Mouse (Mus musculus) lung, adult 10 weeks (tissue): ENCODE measurements around the gene Dok3. TPM values are rescaled to one million over a fixed set of nuclear protein-coding genes. Genes with fewer than 3 reads are reported as not detected.

ENCODE experiments used
- polyA plus RNA-seq: library from polyadenylated mRNA; stranded (reverse); fragments of 350-450 nt; fragmentation: Illumina TruSeq; extraction: RNeasy Lipid Tissue Mini Kit (QIAGEN cat#74804); gene quantifications from one replicate; pipeline ENCODE4 v1.2.3, GENCODE M21; 2014; ENCODE audit warnings: low read depth, low replicate concordance; ENCODE audit not compliant: insufficient read depth

Dok3 gene
- 17.2 TPM for polyA plus RNA-seq

DNA sequence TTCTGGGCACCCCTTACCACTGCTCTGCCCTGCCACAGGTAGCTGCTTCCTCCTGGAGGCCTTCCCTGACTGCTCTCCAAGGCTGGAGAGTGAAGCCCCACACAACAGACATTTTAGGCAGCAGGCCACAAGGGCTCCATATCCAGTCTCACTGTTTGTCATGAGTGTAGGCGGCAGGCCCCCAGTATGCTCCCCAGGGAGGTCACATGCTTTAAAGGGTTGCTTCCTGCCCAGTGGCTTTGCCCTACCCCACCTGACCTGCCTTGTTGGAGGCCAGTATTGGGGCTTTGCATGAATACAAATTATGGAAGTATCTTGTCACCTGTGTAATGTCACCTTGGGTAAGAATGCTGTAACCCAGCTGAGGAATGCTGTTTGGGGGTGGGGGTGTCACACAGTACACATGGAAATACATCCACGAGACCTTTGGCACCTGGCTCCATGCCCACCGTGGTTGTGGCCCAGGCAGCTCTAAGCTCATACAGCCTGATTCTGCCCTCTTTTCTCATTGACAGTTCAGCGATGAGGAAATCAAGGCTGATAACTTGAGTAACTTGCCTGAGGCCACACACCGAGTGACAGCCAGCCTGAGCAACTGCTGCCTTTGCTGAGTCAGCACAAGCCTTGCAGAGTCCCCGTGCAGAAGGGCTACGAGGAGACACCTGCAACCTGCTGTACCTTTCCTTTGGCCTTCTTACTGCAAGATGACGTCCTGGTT, at the start of gene Dok3:
Dok3 (minus strand) TSS at position 99 of the 718 bp plus-strand sequence.

DNA sequence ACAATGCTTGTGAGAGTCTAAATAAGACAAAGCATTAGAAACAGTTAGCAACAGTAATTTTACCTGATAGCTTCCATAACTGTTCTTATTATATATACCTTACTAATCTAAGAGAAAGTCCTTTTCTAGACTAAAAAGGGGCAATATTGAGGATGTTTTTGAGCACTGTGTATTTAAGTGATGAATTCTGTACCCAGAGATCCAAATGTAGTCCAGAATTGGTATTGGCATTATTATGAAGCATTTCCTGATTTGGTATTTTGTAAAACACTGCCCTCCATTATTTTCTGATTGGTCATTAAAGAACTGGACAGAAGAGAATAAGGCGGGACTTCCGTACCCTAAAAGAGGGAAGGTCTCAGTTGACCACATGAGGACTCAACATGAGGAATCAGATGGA, 44.3 kb upstream of the Dok3 start, which contains the start of gene Tmed9:
Tmed9 (plus strand) TSS at position 301 of the 400 bp plus-strand sequence.

DNA sequence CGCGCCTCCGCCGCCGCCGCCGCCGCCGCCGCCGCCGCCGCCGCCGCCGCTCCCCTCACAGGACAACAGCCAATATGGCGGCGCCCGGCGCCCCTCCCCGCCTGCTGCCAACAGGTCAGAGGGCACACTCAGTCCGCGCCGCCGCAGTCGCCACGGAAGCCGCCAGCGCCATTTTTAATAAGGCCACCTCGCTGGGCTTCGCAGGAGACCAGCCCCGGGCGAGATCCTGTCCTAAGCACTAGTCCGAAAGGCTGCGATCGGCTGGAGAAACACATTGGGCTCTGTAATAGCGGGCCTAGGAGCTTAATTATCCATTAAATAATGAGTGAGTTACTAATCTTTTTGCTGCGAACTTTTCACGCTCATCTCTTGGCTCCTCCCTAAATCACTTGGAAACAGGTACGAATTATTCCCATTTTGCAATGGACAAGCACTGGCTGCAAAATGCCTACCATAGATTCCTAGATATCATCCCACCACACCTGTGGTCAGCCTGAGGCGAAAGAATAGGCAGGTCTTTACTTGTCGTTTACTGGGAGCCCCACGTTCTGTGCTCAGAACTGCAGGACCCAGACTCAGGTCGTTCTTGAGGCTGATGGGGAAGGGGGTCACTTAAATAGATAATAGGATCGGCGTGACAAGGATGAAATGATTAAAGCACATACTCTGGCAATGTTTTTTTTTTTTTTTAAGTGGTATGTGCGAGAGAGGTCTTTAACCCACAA, 42.1 kb upstream of the Dok3 start, which contains the start of gene Fam193b:
Fam193b (minus strand) TSS at position 94 of the 725 bp plus-strand sequence.

DNA sequence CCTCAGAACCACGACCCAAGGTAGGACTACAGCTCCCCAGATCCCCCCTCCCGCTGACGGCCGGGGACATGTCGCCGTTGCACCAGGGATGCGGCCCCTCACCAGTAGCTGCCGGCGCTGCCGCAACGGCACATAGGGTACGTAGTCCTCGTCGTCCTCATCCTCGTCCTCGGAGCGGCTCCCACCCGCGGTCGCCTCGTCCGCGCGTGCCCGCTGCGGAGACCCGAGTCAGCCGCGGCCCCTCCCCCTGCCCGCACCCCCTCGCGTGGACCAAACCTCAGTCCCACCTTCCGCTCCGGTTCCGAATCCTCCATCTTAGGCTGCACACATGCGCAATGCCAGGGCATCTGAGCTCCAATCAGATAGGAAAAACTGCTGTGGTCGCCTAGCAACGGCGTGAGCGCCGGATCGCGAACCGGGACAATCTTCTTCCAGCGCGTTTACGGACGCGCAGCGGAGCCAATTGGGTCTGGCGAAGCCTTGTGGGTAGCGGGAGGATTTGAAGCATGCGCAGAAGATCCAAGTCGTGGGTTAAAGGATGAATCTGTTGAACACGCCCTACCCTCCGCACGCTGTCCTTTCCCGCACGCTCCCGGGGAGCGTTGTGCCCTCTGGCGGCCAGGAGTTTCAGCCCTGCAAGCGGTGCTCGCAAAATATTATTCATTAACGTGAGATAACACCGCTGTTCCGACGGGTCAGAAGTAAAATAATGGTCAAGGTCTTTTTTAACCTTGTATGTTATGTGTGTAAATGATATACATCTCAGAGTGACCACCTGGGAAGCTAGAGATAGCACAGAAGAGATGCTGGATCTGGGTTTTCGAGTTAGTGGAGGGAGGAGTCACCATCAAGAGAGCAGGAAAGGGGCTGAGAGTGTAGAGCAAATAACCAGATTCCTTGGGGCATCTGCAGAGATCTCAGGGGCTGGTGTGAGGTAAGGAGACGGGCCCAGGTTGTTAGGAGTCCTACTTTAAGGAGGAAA, 7.4 kb upstream of the Dok3 start, which contains the start of gene Ddx41:
Ddx41 (minus strand) TSS at position 465 of the 982 bp plus-strand sequence.

DNA sequence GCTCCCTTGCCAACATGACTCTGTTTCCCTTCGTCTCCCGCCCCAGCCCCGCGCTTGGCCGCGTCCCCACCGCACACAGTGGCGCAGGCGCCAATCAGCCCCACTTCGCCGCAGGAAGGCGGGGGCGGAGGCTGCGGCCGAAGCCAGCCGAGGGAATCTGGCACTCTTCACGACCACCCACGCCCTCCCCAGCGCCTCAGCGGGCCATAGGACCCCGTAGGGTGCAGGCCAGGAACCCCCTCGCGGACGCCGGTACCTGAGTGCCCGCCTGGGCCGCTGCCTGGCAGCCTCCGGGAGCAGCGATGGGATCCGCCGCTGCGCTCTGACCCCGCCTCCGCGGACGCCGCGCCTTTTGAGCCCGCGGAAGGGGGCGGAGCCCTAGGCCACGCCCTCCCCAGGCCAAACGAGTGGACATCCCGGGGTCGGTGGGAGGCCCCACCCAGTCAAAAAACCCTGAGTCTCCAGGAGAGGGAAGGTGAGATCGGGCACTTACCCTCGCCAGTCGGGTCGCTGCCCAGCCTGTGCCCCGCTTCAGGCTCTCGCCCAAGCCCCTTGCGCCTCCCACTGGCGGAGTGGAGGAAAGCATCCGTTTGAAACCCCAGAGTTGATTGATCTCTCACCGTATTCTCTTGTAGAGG, 15.9 kb downstream of the Dok3 start, which contains the start of gene Pdlim7:
Pdlim7 (minus strand) TSS at position 566 of the 638 bp plus-strand sequence.

DNA sequence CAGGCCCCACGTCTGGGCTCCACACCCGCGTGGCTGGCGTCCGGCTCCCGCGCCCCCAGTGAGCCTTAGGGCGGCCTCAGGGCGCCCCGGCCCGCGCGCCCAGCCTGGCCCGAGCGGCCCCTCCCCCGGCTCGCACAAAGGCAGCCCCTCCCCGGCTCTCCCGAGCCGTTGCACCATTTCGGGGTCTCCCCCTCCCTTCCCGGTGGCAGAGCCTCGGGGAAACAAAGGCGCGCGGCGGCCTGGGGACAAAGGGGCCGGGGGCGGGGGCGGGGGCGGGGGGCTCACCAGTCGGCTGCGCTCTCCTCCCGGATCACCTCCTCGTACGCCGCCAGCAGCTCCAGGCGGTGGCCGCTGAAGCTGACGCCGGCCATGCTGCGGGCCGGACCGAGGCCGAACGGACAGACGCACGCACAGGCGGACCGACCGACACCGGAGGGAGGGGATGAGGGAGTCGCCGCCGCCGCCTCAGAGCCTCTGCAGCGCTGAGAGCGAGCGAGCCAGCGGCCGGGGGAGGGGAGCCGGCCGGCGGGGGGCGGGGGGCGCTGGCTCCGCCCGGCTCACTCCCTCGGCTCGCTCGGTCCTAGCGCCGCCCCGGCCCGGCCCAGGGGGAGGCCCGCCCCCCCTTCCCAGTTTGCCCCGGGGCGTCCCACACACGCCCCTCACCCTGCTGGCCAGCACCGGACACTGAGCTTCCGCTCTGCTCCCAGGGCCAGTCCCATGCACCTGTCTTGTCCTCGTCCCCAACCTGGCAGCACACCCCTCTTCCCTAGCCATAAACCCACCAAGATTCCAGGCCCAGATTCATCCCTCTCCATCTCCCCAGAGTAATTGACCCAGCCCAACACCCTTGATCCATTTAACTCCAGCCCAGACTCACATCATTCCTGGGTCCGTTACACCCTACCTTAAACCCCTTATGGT, 41.3 kb downstream of the Dok3 start, which contains the start of gene Dbn1:
Dbn1 (minus strand) TSS at position 534 of the 921 bp plus-strand sequence.

Other genes starting within 250 kb of the Dok3 start
- 118 TPM for gene Prelid1, start 208.8 kb downstream of the Dok3 start, polyA plus RNA-seq
- 54.5 TPM for gene Rab24, start 207.3 kb downstream of the Dok3 start, polyA plus RNA-seq
- gene Mxd3, start 199.5 kb downstream of the Dok3 start, polyA plus RNA-seq, result 1.1 TPM
- gene Lman2, start 166.5 kb downstream of the Dok3 start, polyA plus RNA-seq, result 46.3 TPM
- gene Rgs14, start 159.6 kb downstream of the Dok3 start, polyA plus RNA-seq, result 6.5 TPM
- gene Slc34a1, start 131.1 kb downstream of the Dok3 start, polyA plus RNA-seq, result not detected
- not detected for gene Pfn3, start 114.1 kb downstream of the Dok3 start, polyA plus RNA-seq
- 0.11 TPM for gene F12, start 102.5 kb downstream of the Dok3 start, polyA plus RNA-seq
- 26.2 TPM for gene Grk6, start 84.2 kb downstream of the Dok3 start, polyA plus RNA-seq
- 1.3 TPM for gene Prr7, start 65.0 kb downstream of the Dok3 start, polyA plus RNA-seq
- gene Dbn1, start 41.2 kb downstream of the Dok3 start, polyA plus RNA-seq, result 5.0 TPM
- 31.3 TPM for gene Pdlim7, start 15.6 kb downstream of the Dok3 start, polyA plus RNA-seq
- gene Ddx41, start 7.4 kb upstream of the Dok3 start, polyA plus RNA-seq, result 22.7 TPM
- gene Fam193b, start 41.8 kb upstream of the Dok3 start, polyA plus RNA-seq, result 54.6 TPM
- gene Tmed9, start 44.4 kb upstream of the Dok3 start, polyA plus RNA-seq, result 140 TPM
- 12.9 TPM for gene B4galt7, start 70.6 kb upstream of the Dok3 start, polyA plus RNA-seq
- 28.7 TPM for gene Caml, start 93.7 kb upstream of the Dok3 start, polyA plus RNA-seq
- gene Ddx46, start 105.7 kb upstream of the Dok3 start, polyA plus RNA-seq, result 12.5 TPM
- gene B230219D22Rik, start 163.8 kb upstream of the Dok3 start, polyA plus RNA-seq, result 31.7 TPM
- gene Txndc15, start 185.4 kb upstream of the Dok3 start, polyA plus RNA-seq, result 49.7 TPM
- gene Pcbd2, start 198.1 kb upstream of the Dok3 start, polyA plus RNA-seq, result 52.6 TPM